Mouse (Mus musculus) CD4-positive naive resting alpha-beta T cell, adult 57 days (primary cell): ENCODE data around the gene Slc25a20. TPM values are rescaled to one million over a fixed set of nuclear protein-coding genes. Genes with fewer than 3 reads are reported as not detected.

Experiments
- total RNA-seq: library from RNA; stranded (reverse); gene quantifications from one replicate; pipeline ENCODE4 v1.2.4, GENCODE M21; 2023

Gene Slc25a20
- total RNA-seq = 19.7 TPM

GRCm38 (mm10) chr9:108661677-108662612 is at the start of gene Slc25a20:
TSS of gene Slc25a20 (plus strand) at chr9:108662088.

DNA sequence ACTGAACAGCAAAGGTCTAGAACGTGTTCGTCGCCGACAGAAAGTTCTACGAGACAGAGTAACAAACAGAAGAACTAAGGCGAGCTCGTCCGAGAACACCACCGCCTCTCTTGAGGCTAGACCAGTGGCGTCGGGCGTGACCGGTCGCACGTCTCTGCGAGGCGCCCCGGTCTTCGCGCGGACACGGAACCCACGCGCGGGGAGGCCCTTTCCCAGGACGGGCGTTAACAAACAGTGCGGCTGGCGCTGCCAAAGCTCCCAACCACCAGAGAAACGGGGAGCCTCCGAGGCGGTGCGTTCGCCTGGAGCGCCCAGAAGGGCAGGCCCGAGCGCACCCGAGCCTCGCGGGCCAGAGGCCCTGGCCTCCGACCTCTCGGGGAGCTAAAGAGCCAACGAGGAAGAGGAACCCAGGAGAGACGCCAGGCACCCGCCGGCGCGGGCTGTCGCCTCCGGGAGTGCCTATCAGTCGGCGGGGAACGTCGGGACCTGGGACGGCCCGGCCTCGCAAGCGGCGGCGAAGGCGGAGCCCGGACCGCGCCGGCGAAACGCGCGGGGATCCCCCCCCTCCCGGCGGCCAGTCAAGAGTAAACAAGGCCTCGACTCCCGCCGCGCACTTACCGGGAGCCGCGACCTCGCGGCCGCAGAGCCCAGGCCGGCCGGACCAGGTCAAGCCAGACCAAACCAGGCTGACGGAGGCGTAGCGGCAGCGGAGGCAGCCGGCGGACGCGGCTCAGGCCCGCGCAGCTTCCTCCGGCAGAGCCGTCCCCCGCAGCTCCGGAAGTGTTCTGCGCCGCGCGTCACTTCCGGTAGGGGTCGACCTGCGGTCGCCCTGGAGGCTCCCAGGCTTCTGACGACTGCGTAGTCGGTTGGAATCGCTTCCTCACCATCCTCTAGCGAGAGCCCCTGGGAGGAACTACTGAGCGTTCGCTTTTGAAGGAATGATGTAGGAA is 13.0 kb upstream of the Slc25a20 start, which contains the start of gene Arih2:
Gene Arih2, minus strand, starts transcription at position 776 of the 950 bp plus-strand sequence.

DNA sequence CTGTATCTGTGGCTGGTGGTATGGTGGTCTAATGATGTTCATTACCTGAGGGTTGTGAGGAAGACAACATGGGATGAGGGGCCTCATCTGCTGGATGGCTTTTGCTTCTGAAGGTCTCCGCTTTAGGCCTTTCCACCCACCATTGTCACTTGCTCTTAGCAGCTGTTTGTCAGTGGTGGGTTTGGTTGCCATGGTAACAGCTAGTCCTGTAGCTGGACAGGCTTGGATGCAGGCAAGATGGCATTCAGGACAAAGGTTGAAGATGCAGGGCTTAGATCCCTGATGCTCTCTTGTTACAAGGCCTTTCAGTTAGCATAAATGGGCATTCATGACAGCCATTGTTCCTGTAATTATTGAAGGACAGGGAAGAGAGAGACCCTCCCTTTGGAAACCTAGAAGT is 27.2 kb downstream of the Slc25a20 start, which contains the start of gene Prkar2a:
Gene Prkar2a, plus strand, starts transcription at position 209 of the 400 bp plus-strand sequence.

Other genes starting within 250 kb of the Slc25a20 start
- not detected for gene Ccdc36, start 233.6 kb upstream of the Slc25a20 start, total RNA-seq
- gene BC048562, start 225.6 kb upstream of the Slc25a20 start, total RNA-seq = not detected
- gene Ccdc71, start 201.6 kb upstream of the Slc25a20 start, total RNA-seq = 25.0 TPM
- 4.3 TPM for gene Klhdc8b, start 200.5 kb upstream of the Slc25a20 start, total RNA-seq
- gene Lamb2, start 182.4 kb upstream of the Slc25a20 start, total RNA-seq = 2.4 TPM
- 305 TPM for gene Usp19, start 171.5 kb upstream of the Slc25a20 start, total RNA-seq
- gene Qars, start 154.4 kb upstream of the Slc25a20 start, total RNA-seq = 180 TPM
- gene Qrich1, start 145.3 kb upstream of the Slc25a20 start, total RNA-seq = 222 TPM
- gene Impdh2, start 101.8 kb upstream of the Slc25a20 start, total RNA-seq = 204 TPM
- gene Ndufaf3, start 94.7 kb upstream of the Slc25a20 start, total RNA-seq = 18.4 TPM
- 48.9 TPM for gene Dalrd3, start 92.2 kb upstream of the Slc25a20 start, total RNA-seq
- gene Wdr6, start 83.3 kb upstream of the Slc25a20 start, total RNA-seq = 30.9 TPM
- 8.6 TPM for gene P4htm, start 64.4 kb upstream of the Slc25a20 start, total RNA-seq
- gene Arih2, start 12.7 kb upstream of the Slc25a20 start, total RNA-seq = 149 TPM
- 10.8 TPM for gene Prkar2a, start 27.2 kb downstream of the Slc25a20 start, total RNA-seq
- 64.3 TPM for gene Ip6k2, start 121.7 kb downstream of the Slc25a20 start, total RNA-seq
- 15.1 TPM for gene Nckipsd, start 146.3 kb downstream of the Slc25a20 start, total RNA-seq
- 0.15 TPM for gene Celsr3, start 164.2 kb downstream of the Slc25a20 start, total RNA-seq
- 20.9 TPM for gene Slc26a6, start 191.2 kb downstream of the Slc25a20 start, total RNA-seq